Mouse (Mus musculus) heart, adult 2 months (tissue): ENCODE results near the gene Mitf. TPM values are rescaled to one million over a fixed set of nuclear protein-coding genes. Genes with fewer than 3 reads are reported as not detected.
A peak's percentile ranks its signal among the peaks of the same experiment; 100 is the strongest.

ENCODE experiments used
- DNase-seq, 2 experiments: peaks; one replicate each; pipeline ENCODE4 v3.0.0; 2021
- H3K27ac ChIP-seq: fragments of 200-600 bp; 2 replicates; pipeline ENCODE4 v1.8.1; 2022
- H3K27me3 ChIP-seq: fragments of 200-500 bp; 2 replicates; pipeline ENCODE4 v1.6.1; 2012; ENCODE audit warnings: mild to moderate bottlenecking, low read length, inconsistent platforms, mixed read lengths; ENCODE audit not compliant: control insufficient read depth, insufficient read depth
- H3K36me3 ChIP-seq: fragments of 200-500 bp; 2 replicates; pipeline ENCODE4 v1.6.1; 2012; ENCODE audit warnings: low read length, inconsistent platforms; ENCODE audit not compliant: control insufficient read depth, insufficient read depth
- H3K4me1 ChIP-seq: fragments of 200-500 bp; 2 replicates; pipeline ENCODE4 v1.6.1; 2011; ENCODE audit warnings: low read length; ENCODE audit not compliant: control insufficient read depth, insufficient read depth
- H3K4me3 ChIP-seq: fragments of 200-600 bp; 2 replicates; pipeline ENCODE4 v1.8.1; 2022
- H3K79me2 ChIP-seq: fragments of 200-500 bp; replicated peaks from 2 replicates; pipeline ENCODE4 v1.6.1; 2012; ENCODE audit warnings: mild to moderate bottlenecking, inconsistent platforms, low read length, moderate library complexity, mixed read lengths; ENCODE audit not compliant: control insufficient read depth, insufficient read depth
- H3K9ac ChIP-seq: fragments of 200-500 bp; 2 replicates; pipeline ENCODE4 v1.6.1; 2012; ENCODE audit warnings: low read depth, mild to moderate bottlenecking, control low read depth, inconsistent platforms, low read length, mixed read lengths
- CTCF ChIP-seq: fragments of 200-600 bp; IDR thresholded peaks from 2 replicates; pipeline ENCODE4 v1.8.1; 2022; ENCODE audit warnings: antibody characterized with exemption, mild to moderate bottlenecking, moderate library complexity
- EP300 ChIP-seq: fragments of 200-500 bp; IDR thresholded peaks from 2 replicates; pipeline ENCODE4 v1.6.1; 2011; ENCODE audit warnings: low read depth, low read length, control low read depth; ENCODE audit not compliant: insufficient read depth
- POLR2A ChIP-seq: fragments of 200-500 bp; IDR thresholded peaks from 2 replicates; pipeline ENCODE4 v1.6.1; 2011; ENCODE audit warnings: mild to moderate bottlenecking, low read depth, low read length, control low read depth; ENCODE audit not compliant: insufficient read depth
- WGBS: fragments of 180-500 bp; shearing (Covaris S2); methylation state at CpG from one replicate; pipeline ENCODE4 v1.1.7; 2018; 5-methylcytosine and 5-hydroxymethylcytosine counted together
- intact Hi-C: fragments of 180-260 bp; cut with DNase I; formaldehyde crosslinking; loops from one replicate; pipeline ENCODE4 v1.15.1; 2025
- polyA plus RNA-seq: library from polyadenylated mRNA; depleted of rRNA; stranded (reverse); fragments of >200 nt; gene quantifications from 2 replicates; pipeline ENCODE4 v1.2.3, GENCODE M21; 2012
- total RNA-seq, 2 experiments: library from RNA; stranded (reverse); gene quantifications; 2 replicates each; pipeline ENCODE4 v1.2.3; 2021

The Mitf gene
- total and polyA plus RNA-seq, 3 experiments, result 23.4 to 68.3 (median 50.6) TPM

DNA sequence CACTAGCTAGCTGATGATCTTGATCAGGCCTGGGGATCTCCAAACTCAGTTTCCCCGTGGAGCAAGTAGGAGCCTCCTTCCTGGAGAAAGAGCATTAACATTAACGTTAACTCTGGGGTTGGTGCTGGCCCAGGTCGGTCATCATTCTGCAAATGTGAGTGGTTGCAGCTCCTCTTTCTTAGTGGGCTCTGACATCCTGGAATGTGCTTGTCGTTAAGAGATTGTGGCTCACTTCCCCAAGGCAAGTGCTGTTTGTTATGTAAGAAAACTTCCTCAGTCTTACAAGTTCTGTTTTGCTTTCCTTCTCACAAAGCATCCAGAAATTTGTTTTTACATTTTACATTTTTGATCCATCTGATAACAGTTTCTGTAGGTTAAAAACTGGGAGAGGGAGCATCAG lies 7.3 kb downstream of the Mitf start:
- H3K4me3 ChIP-seq, result no peak overlapping the region
- H3K36me3 ChIP-seq, result peaks cover 11% of the 10 kb centered on the region
- H3K4me1 ChIP-seq, result peaks cover 2% of the 10 kb centered on the region; the same call in 1 of the 2 replicates
- H3K79me2 ChIP-seq, result no peaks in the 10 kb centered on the region
- H3K9ac ChIP-seq, result no peak overlapping the region
- 21% methylated on average over 4 of the region's 4 CpGs for WGBS
- no peak overlapping the region for H3K27ac ChIP-seq
- DNase-seq, result no peak
- TF ChIP-seq EP300, result no peak
- TF ChIP-seq POLR2A, result no peak
- TF ChIP-seq CTCF, result no peak
- intact Hi-C loops, result no loop called here
- no peaks in the 10 kb centered on the region for H3K27me3 ChIP-seq

DNA sequence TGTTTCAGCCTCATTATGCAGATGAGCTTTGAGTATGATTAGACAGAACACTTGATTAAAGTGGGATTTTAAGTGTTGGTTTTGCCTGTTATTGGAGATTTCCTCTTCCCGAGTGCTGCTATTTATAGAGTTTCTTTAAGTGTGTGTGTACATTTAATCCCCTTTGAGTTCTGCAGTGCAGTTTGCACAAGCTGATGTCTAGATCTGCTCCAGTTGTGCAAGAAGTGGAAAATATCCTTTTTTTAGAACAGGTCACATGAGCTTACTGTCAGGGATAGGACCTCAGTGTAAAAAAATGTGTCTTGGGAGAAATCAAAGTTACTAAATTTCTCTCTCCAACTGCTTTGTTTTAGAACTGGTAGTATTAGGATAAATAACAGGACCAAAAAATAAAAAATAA lies 8.9 kb downstream of the Mitf start:
- Histone ChIP-seq H3K4me3 (no peak overlapping the region), H3K4me1 (peaks cover 2% of the 10 kb centered on the region; the same call in 1 of the 2 replicates), H3K36me3 (peaks cover 11% of the 10 kb centered on the region), H3K27ac (peak overlapping the region; percentile 26; the same call in 1 of the 2 replicates), H3K79me2 (no peaks in the 10 kb centered on the region), H3K9ac (no peak overlapping the region), H3K27me3 (no peaks in the 10 kb centered on the region)
- intact Hi-C loops, result no loop called here
- TF ChIP-seq EP300, result no peak
- TF ChIP-seq POLR2A, result no peak
- TF ChIP-seq CTCF, result no peak
- WGBS, result 41% methylated on average over 1 of the region's 1 CpGs
- DNase-seq, result no peak

DNA sequence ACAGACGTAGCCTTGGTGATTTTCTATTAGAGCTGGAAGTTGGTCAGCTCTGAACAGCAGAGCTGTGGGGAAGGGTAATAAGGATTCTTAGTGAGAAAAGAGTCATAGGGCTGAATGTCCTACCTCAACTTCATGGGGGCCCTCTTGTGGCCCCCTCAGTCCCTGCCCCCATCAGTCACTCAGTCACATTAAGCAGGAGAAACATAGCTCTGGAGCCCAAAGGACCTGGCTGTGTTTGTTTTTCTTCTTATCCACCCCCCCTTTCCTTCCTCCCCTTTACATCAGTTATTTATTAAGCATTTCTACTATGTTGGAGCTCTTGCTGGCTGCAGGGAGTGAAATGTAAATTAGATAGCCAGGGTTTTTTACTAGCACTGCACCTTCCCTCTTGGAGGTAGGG lies 10.0 kb downstream of the Mitf start:
- Histone ChIP-seq H3K4me3 (no peak overlapping the region), H3K27me3 (no peaks in the 10 kb centered on the region), H3K36me3 (peaks cover 11% of the 10 kb centered on the region), H3K4me1 (peaks cover 2% of the 10 kb centered on the region; the same call in 1 of the 2 replicates), H3K79me2 (no peaks in the 10 kb centered on the region), H3K9ac (no peak overlapping the region), H3K27ac (no peak overlapping the region)
- no peak for DNase-seq
- TF ChIP-seq EP300 (no peak), CTCF (no peak), POLR2A (no peak)
- 89% methylated on average over 1 of the region's 1 CpGs for WGBS
- intact Hi-C loops, result no loop called here

DNA sequence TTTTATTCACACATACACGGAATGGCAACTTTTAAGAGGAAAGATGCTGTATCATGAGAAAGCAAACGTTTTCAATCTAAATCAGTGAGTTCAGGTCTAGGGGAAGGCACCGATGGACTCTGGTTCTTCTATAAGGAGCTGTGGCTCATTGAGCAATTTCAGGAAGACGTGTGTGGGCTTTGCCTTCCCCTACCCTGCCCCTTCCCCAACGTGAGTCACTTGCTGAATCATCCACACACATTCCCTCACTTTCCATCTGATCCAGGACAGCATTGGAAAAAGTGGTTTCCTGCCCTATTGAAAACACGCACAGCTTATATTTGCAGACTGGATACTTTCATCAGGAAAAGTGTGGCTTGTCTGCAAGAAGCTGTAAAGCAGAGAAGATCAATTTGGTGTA lies 11.3 kb downstream of the Mitf start:
- no peak overlapping the region for H3K9ac ChIP-seq
- H3K36me3 ChIP-seq, result peaks cover 11% of the 10 kb centered on the region
- no peak for DNase-seq
- intact Hi-C loops, result no loop called here
- H3K79me2 ChIP-seq, result no peaks in the 10 kb centered on the region
- TF ChIP-seq EP300, result no peak
- TF ChIP-seq POLR2A, result no peak
- TF ChIP-seq CTCF, result no peak
- no peak overlapping the region for H3K27ac ChIP-seq
- WGBS, result 50% methylated on average over 6 of the region's 6 CpGs
- peaks cover 2% of the 10 kb centered on the region; the same call in 1 of the 2 replicates for H3K4me1 ChIP-seq
- no peaks in the 10 kb centered on the region for H3K27me3 ChIP-seq
- H3K4me3 ChIP-seq, result no peak overlapping the region

DNA sequence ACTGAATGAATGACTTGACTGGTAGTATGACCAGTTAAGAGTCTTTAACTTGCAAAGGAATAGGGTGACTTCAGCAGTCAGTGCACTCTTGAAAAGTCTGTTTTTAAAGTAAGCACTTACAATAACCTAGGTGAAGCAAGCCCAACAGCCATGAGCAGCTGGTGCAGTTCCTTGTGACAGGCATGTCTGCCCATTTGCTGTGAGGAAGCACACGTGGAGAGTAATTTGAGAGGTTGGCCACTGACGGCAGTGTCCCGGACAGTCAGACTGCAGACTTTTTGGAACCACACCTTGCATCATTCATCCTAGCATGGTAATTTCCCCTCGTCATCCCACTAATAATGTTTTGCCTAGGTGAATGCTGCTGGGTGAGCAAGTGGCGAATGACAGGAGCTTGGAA lies 12.1 kb downstream of the Mitf start:
- Histone ChIP-seq H3K79me2 (no peaks in the 10 kb centered on the region; the same call in 1 of the 2 replicates), H3K36me3 (peaks cover 11% of the 10 kb centered on the region), H3K27ac (no peak overlapping the region), H3K9ac (no peak overlapping the region), H3K4me3 (no peak overlapping the region), H3K4me1 (peaks cover 2% of the 10 kb centered on the region; the same call in 1 of the 2 replicates), H3K27me3 (no peaks in the 10 kb centered on the region)
- intact Hi-C loops, result no loop called here
- 83% methylated on average over 5 of the region's 5 CpGs for WGBS
- TF ChIP-seq EP300 (no peak), CTCF (no peak), POLR2A (no peak)
- no peak for DNase-seq

DNA sequence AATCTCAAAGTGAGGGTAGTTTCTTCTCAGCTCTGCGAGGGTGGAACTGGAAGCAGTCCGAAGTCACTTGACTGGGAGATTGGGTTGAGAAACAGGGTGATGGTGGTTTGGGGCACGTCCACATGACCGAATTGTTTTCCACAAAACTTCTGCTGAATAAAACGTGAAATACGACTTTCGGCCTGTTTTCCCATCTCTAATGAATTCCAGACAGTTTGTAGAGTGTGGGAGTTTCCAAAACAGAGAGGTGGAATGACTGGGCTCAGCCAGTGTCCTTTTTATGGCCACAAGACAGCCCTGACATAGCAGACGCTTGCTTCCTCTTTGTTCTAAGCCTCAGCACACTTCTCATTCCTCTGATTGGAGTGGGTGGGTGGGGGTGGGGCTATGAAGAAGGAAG lies 13.7 kb downstream of the Mitf start:
- Histone ChIP-seq H3K9ac (no peak overlapping the region), H3K4me3 (no peak overlapping the region), H3K79me2 (no peaks in the 10 kb centered on the region; the same call in 1 of the 2 replicates), H3K36me3 (peaks cover 6% of the 10 kb centered on the region), H3K27ac (no peak overlapping the region), H3K4me1 (no peaks in the 10 kb centered on the region; the same call in 1 of the 2 replicates), H3K27me3 (no peaks in the 10 kb centered on the region)
- intact Hi-C loops, result no loop called here
- TF ChIP-seq CTCF (no peak), POLR2A (0 out of 2 replicates have a peak, but pooled peaks have one; percentile 10)
- WGBS, result 71% methylated on average over 8 of the region's 8 CpGs
- DNase-seq, result peak in 1 of 2 experiments; percentile 49
